8 mouse cellular contexts compared by ENCODE assay signal in the genomic region with DNA sequence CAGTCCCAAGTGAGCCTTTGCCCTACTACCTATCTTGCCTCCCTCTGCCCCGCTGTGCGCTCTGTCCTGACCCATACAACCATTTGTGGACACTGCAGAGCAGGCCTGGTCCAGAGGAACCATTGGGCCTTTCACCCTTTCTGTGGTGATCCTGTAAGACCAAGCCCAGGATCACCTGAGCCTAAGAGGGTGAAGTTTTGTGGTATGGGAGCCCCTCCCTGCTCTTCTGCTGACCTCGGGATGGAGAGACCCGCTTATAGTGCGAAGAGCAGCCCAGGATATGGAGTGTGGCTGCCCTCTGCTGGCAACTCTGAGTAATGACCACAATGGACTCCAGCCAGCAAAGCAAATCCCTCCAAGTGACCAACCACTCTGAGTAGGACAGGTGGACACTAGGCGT. TPM values are rescaled to one million over a fixed set of nuclear protein-coding genes. Genes with fewer than 3 reads are reported as not detected.
DNase-seq lines count a peak whose midpoint lies in the region; ATAC-seq and TF ChIP-seq lines count a peak whose summit lies in the region.

No protein-coding gene starts in this region.

- H3K79me2 ChIP-seq in heart, adult 2 months (replicated peaks; ENCODE audit: control insufficient read depth, insufficient read depth, low read length): no peaks in the 10 kb centered on the region

- in situ Hi-C loops in Patski (cut with MboI; ENCODE audit: low pct_unique_long_range_greater_than_20kb): no loop called here

- H3K36me3 ChIP-seq in heart, adult 2 months (ENCODE audit: control insufficient read depth, insufficient read depth, low read length): no peaks in the 10 kb centered on the region

- peak; percentile 35 to 37 for DNase-seq in B cell, adult 2 months
- DNase-seq in Patski (ENCODE audit: low read depth, low spot score) (no peak), liver (peak; percentile 43)
- DNase-seq in heart, adult 2 months: peak; percentile 65 to 68
- DNase-seq in kidney, adult 18-20 months: peak; percentile 46
- DNase-seq in thymus, postnatal 36 days: peak; percentile 11 to 17

- TF ChIP-seq POLR2A in heart, adult 2 months (IDR thresholded peaks at IDR 0.05; ENCODE audit: insufficient read depth, low read depth, low read length): no peak

- H3K4me3 ChIP-seq in heart, adult 2 months: no peak overlapping the region

- intact Hi-C loops in heart, adult 2 months (cut with DNase I): loop anchor here (2.0 to 10.0 kb wide), 3 partner anchors 77 to 661 kb away; a partner anchor contains a TSS

- 29% methylated on average over 6 of the region's 6 CpGs for WGBS in heart, adult 2 months

- peak; percentile 81 for TF ChIP-seq CTCF in Patski (IDR thresholded peaks at IDR 0.05)
- peak; percentile 93 for TF ChIP-seq CTCF in heart, adult 2 months (IDR thresholded peaks at IDR 0.05)

- no peak overlapping the region for H3K9ac ChIP-seq in heart, adult 2 months (ENCODE audit: low read depth, low read length)

- POLR2A ChIA-PET in Patski (lab: Charles Lee): no interaction called here

- peaks cover 5% of the 10 kb centered on the region for H3K4me1 ChIP-seq in heart, adult 2 months (ENCODE audit: control insufficient read depth, insufficient read depth, low read length)

- no peak for ATAC-seq in Patski
- peak; percentile 90 for ATAC-seq in common myeloid progenitor, adult 5-6 weeks (replicated peaks; ENCODE audit: low read depth, poor library complexity, severe bottlenecking)
- peak; percentile 55 for ATAC-seq in monocyte, adult 5-6 weeks (replicated peaks; ENCODE audit: insufficient number of reproducible peaks, low FRiP score, low TSS enrichment, poor library complexity, severe bottlenecking)

- CTCF ChIA-PET in Patski (lab: Charles Lee): no interaction called here

- TF ChIP-seq EP300 in heart, adult 2 months (IDR thresholded peaks at IDR 0.05; ENCODE audit: insufficient read depth, low read depth, low read length): 0 out of 2 replicates have a peak, but pooled peaks have one; percentile 37

- peak overlapping the region; percentile 82 for H3K27ac ChIP-seq in heart, adult 2 months

- peaks cover 6% of the 10 kb centered on the region for H3K27me3 ChIP-seq in Patski
- no peaks in the 10 kb centered on the region for H3K27me3 ChIP-seq in heart, adult 2 months (ENCODE audit: control insufficient read depth, insufficient read depth, low read length)

RNA-seq across cellular contexts. Expression of a gene that starts 11.6 kb away (rescaled TPM):
- polyA plus RNA-seq in Patski (2021): not detected
- total RNA-seq in common myeloid progenitor, adult 5-6 weeks (2017): not detected in 2 replicates
- total RNA-seq in heart, adult 2 months (2021): under 1 TPM; 0.09 to 0.10 TPM
- polyA plus RNA-seq in heart, adult 2 months (2012; rRNA removed): 0.12 and 0.31 TPM in 2 replicates
- not detected in 3 replicates for total RNA-seq in monocyte, adult 5-6 weeks (2017)

RNA-seq across cellular contexts. Expression of a gene that starts 43.7 kb away (rescaled TPM):
- polyA plus RNA-seq in Patski (2021): not detected
- total RNA-seq in common myeloid progenitor, adult 5-6 weeks (2017): not detected in 2 replicates
- total RNA-seq in heart, adult 2 months (2021): not detected
- polyA plus RNA-seq in heart, adult 2 months (2012; rRNA removed): 0.16 TPM in 1 of 2 replicates, not detected in the other
- 0.29 to 0.39 TPM in 2 of 3 replicates, not detected in the other for total RNA-seq in monocyte, adult 5-6 weeks (2017)
